Mouse (Mus musculus) liver, adult 10 weeks (tissue): Measurements from ENCODE around the gene Slc39a13. TPM values are rescaled to one million over a fixed set of nuclear protein-coding genes. Genes with fewer than 3 reads are reported as not detected.

Source experiments
- polyA plus RNA-seq: library from polyadenylated mRNA; stranded (reverse); fragments of 350-450 nt; fragmentation: Illumina TruSeq; extraction: RNeasy Lipid Tissue Mini Kit (QIAGEN cat#74804); gene quantifications from one replicate; pipeline ENCODE4 v1.2.3, GENCODE M21; 2014; ENCODE audit warnings: low read depth, low replicate concordance

The Slc39a13 gene
- polyA plus RNA-seq, result 2.2 TPM

DNA sequence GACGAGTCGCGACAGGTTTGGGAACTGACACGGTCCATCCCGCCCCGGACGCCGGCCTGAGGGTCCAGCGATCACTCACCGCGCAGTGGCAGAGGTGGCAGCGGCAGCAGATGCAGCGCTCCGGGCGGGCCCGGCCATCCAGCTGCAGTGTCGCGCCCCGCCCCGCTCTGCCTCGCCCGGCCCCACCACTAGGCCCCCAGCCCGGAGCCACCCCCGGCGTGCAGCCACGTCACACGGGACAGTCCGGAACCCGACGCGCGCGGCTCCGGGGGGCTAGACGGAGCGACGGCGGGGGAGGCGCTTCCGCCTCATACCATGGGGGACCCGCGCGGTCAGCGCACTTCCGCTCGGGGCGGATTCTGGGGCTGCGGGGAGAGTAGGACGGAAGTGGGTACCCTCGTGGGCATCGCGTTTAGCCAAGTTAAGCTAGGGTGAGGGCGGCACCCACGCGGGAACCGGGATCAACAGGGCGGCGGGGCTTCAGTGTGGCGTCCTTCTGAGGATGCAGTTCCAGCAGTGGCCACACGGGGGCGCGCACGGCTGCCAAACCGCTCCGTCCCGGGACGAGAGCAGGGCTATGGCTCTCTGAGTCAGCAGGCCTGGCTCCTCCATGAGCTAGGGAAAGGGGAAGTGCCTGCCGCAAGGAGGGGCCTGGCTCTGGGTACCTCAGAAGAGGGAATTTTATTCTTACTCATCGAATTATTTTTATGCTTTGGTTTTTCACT is at the start of gene Slc39a13:
Gene Slc39a13 (minus strand): TSS at position 342 of the 725 bp plus-strand sequence.

DNA sequence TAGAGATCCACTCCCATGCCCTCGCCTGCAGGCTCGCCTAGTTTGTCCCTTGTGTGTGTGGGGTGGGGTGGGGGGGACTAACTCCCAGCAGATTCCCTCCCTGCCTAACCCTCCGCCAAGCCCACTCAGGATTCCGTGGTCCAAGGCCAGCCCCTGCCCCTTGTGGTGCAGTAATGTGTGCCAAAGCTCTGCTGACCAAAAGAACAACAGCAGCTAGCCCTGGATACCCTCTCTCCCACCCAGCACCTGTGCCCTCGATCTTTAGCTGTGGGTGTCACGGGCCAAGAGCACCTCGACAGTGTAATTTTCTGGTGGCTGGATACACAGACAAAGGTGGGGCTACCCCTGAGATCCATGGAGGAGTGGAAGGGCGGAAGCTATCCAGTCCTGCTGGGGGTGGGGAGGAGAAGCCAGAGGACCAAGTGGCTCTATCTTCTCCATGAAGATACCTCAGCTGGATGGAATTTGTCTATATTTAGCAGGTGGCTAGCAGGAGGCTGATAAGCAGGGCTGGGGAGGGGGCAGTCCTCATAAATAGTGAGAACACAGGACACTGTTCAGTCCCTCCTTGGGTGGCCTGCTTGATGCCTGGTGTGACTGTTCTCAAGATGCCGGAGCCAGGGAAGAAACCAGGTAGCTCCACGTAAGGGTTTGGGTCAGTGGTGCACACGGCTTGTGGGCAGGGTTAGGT is 47.5 kb upstream of the Slc39a13 start, which contains the start of gene Mybpc3:
Gene Mybpc3 (plus strand): TSS at position 560 of the 691 bp plus-strand sequence.

DNA sequence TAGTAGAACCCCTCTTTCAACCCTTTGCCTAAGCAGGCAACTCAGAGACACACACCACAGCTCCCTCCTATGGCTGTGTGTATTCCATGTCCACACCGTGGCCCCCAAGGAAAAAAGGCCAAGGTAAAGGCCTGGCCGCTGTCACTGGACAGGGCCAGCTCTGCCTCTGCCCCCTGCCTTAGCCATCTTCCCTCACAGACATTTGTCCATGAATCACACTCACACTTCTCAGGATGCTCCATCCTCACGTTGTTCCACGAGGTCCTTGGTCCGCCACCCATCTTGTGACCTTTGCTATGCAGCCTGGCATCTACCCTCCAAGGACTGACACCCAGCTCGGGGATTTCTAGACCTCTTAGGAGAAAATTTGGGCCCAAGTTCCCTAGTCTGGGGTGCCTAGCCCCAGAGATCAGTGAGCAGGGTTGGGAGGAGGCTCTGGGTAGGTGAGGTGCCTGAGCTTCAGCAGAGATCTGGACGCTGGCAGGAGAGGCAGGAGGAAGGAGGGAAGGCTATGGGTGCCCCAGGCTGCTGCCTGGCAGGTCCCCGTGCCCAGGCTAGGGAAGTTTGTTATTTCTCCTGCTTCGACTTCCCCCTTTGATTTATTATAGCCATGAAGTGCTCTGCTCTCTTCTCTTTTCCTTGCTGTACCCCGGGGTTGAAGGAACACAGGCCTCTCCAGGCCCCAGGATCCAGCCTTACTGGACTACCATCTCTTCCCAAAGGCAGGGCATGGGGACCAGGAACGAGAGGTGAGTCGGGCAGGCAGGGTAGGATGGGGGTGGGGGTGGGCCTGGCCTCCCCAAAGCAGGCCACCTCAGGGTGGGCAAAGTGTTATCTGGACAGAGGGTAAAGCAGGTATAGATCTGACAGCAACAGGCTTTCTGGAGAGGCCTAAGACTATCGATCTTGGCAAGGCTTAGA is 11.8 kb upstream of the Slc39a13 start, which contains the start of gene Spi1:
Gene Spi1 (plus strand): TSS at position 616 of the 921 bp plus-strand sequence.

DNA sequence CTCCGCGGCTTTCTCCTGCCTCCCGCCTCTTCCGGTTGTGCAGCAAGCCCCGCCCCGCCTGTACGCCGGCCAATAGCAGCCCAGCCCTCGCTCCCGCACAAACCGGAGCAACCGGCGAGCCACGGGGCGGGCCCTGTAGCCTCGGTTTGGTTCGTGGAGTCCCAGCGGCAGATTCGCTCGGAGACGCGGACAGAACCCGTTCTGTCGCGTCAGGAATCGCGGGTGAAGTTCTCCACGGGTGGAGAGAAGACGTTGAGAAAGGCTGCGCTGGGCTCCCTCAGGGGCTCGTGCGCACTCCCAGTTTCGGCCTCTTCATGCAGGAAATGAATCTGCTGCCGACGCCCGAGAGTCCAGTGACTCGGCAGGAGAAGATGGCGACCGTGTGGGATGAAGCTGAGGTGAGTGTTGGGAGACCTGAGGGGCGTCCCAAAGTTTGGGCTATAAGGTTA is 16.3 kb downstream of the Slc39a13 start, which contains the start of gene Psmc3:
Gene Psmc3 (plus strand): TSS at position 76 of the 449 bp plus-strand sequence.

DNA sequence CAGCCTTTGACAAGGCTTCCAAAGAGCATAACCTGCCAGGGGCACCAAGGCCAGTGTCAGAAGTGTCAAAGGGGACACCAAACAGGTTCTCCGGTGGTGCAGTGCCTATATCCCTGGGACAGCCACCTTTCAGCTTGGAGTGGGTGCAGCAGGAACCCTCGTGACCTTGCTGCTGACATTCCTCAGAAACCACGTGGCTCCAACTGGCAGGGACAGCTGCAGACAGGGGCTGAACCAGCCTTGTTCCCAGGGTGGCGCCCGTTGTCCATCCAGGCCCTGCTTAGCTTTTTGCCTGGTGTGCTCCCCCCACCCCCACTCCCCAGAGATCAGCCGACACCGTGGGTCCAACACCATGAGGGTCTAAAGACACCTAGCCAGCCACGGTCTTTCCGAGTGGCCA is 34.8 kb downstream of the Slc39a13 start, which contains the start of gene Rapsn:
Gene Rapsn (plus strand): TSS at position 236 of the 400 bp plus-strand sequence.

Other genes starting within 250 kb of the Slc39a13 start
- gene Mtch2, start 223.3 kb downstream of the Slc39a13 start, polyA plus RNA-seq, result 537 TPM
- gene C1qtnf4, start 184.6 kb downstream of the Slc39a13 start, polyA plus RNA-seq, result not detected
- 7.8 TPM for gene Kbtbd4, start 165.7 kb downstream of the Slc39a13 start, polyA plus RNA-seq
- gene Ndufs3, start 165.6 kb downstream of the Slc39a13 start, polyA plus RNA-seq, result 208 TPM
- 53.5 TPM for gene Celf1, start 130.0 kb downstream of the Slc39a13 start, polyA plus RNA-seq
- gene Rapsn, start 34.8 kb downstream of the Slc39a13 start, polyA plus RNA-seq, result not detected
- 103 TPM for gene Psmc3, start 16.4 kb downstream of the Slc39a13 start, polyA plus RNA-seq
- gene Spi1, start 12.0 kb upstream of the Slc39a13 start, polyA plus RNA-seq, result 3.3 TPM
- gene Mybpc3, start 47.7 kb upstream of the Slc39a13 start, polyA plus RNA-seq, result not detected
- 3.0 TPM for gene Madd, start 113.4 kb upstream of the Slc39a13 start, polyA plus RNA-seq
- 4.6 TPM for gene Nr1h3, start 132.4 kb upstream of the Slc39a13 start, polyA plus RNA-seq
- 34.1 TPM for gene Acp2, start 132.5 kb upstream of the Slc39a13 start, polyA plus RNA-seq
- gene Ddb2, start 166.6 kb upstream of the Slc39a13 start, polyA plus RNA-seq, result 8.6 TPM
- gene Pacsin3, start 185.5 kb upstream of the Slc39a13 start, polyA plus RNA-seq, result 2.7 TPM
- gene Arfgap2, start 194.6 kb upstream of the Slc39a13 start, polyA plus RNA-seq, result 23.9 TPM